Mouse (Mus musculus) brain, adult 2 months (tissue): ENCODE measurements around the gene Best1.

Experiments used
- DNase-seq: peaks from one replicate; pipeline ENCODE4 v3.0.0; 2011; ENCODE audit warnings: low read depth, low spot score

The Best1 gene

DNA sequence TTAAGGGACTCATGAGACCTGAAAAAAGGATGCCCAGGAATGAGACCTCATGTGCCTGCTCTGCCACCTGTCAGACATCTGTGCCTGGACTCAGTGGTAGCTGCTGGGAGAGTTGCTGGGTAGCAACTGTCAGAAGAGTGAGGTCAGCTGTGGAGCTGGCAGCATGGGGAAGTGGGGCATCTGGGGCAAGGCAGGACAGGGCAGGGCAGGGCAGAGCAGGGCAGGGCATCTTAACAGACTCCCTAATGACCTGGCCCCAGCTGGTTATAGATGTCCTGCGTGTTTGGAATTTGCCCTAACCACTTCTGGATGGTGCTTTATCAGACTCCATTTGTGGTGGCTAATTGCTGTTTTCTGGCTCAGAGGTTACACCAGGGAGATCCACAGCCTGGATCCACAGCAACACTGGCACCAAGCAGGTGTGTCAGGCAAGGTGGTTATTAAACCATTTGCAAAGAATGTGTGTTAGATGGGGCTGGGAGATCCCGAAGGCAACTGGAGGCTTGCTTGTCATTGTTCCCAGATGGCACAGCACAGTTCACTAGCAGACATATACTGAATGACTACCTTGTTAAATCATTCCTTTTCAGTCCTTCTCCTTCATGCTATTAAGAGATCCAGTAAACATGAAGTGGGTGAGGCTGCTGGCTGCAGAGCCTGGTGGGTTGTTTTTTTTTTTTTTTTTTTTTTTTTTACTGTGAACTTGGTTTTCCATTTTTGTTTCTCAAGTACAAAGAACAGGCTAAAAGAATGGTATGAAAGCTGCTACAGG is 35.2 kb downstream of the Best1 start:
- DNase-seq = peak; percentile 53

DNA sequence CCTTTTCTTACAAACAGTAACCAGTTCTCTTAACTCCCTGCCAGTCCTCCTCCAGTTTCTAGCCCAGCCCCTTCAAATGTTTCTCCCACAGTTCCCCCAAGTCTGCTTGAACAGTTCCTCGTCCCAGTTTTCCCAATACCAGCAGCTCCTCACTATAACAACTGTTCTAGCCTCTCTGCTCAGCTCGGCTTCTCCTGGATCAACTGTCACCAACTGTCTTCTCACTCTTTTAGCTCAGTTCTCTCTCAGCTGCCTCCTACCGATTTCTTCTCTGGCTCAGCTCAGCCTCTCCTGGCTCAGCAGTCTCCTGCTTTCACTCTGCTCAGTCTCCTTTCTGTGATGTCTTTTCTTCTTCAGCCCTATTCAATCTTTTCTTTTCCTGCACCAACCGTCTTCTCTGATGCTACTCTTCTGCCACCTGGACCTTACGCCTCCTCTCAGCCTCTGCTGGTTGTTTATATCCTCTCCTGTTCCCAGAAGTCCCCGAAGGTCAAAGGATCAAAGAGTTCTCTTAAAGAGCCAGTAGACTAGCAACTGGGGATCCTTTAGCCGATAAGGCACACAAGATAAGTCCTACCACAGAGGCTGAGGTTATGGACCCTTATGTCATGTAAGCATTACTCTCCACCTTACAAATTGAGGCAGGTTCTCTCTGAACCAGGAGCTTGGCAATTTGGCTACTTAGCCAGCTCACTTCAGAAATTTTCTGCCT is 37.1 kb downstream of the Best1 start:
- peak; percentile 75 for DNase-seq

- no peak for DNase-seq
These were observed 40.7 kb downstream of the Best1 start for GRCm38 (mm10) chr19:9960769-9961168.

- no peak for DNase-seq
These were observed 43.5 kb downstream of the Best1 start for GRCm38 (mm10) chr19:9957965-9958364.

GRCm38 (mm10) chr19:9956624-9957388 is 44.6 kb downstream of the Best1 start:
- peak; percentile 50 for DNase-seq

- DNase-seq = no peak
These were observed 46.0 kb downstream of the Best1 start for GRCm38 (mm10) chr19:9955438-9955837.

GRCm38 (mm10) chr19:9954811-9955202 is 46.6 kb downstream of the Best1 start:
- peak; percentile 42 for DNase-seq

GRCm38 (mm10) chr19:9954055-9954810 is 47.2 kb downstream of the Best1 start:
- DNase-seq = peak; percentile 92

DNA sequence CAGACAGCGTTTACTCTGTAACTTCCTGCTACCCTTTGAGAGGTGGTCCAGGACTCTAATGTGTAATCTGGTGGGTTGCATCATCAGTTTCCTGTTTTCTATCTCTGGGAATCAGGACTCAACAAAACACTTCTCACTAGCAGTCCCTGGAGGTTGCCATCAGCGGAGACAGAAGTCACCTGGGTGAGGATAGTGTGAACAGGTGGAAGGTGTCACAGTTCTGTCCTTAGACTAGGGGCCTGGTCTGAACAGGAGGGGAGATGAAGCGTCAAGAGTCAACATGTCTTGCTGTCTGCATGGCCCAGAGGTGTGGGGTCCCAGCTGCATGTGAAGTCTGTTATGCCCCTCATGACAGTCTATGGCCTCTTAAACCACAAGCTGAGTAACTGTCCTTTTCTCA is 48.5 kb downstream of the Best1 start:
- DNase-seq = no peak

GRCm38 (mm10) chr19:9952390-9952789 is 49.0 kb downstream of the Best1 start:
- DNase-seq = no peak

DNA sequence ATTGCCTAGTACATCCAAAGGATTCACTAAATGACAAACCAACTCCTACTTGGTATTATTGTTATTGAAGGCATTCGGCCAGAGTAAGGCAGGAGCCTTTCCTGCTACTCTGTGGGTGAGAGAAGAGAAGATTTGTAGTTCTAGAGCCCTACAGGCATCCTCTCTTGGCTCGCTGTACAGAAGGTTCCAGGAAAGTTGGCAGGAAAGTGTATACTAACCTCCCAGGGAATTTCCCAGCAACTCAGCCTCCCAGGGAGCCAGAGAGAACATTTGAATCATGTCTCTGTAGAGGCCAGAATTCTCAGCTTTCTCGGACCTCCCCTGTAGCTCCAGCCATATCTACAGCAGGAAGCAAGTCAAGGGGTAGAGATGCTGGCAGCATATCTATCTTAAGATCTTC is 54.4 kb downstream of the Best1 start:
- DNase-seq = peak; percentile 64

DNA sequence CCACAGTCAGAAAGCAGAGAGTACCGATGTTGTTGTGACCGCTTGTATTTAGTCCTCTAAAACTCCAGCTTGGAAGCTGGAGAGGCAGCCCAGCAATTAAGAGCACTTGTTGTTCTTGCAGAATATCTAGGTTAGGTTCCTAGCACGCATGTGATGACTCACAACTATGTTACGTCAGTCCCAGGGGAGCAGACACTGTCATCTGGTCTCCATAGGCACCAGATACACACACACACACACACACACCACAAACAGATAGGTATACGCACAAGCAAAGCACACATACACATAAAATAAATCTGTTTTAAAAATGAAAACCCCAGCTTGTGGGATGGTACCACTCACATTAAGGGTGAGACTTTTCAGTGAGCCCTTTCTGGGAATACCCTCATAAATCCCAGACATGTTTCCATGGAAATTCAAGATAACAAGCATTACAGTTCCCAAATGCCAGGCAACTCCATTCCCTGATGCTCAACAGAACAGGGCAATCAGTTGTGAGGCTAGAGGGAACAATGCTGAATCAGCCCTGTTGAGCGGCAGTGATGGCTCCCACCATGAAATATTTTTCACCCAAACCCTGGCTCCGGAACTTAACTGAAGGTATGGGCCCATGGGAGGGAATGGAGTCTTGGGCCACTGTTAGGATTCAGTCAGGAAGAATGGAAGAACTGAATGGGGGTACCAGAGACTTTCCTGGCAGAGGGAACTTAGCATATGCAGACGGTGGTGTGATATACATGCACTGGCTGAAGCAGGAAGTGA is 55.5 kb downstream of the Best1 start:
- DNase-seq = peak; percentile 86

GRCm38 (mm10) chr19:9942539-9943533 is 58.6 kb downstream of the Best1 start:
- DNase-seq = peak; percentile 47

DNA sequence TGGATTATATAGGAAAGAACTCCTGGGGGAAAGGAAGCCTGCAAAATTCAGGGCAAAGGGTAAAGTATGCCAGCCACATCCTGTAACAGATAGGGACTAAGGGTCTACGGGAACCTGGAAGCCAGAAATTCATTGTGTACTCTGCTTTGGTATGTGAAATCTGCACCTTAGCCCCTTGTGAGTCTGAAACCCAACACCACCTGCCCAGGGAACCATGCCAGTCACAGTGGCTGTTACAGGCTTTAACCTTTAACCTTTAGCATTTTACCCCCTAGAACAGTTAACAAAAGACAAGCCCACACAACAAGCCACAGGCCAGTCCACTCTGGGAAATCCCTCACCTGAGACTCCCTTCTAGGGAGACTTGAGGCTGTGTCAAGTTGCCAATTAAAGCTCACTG is 59.6 kb downstream of the Best1 start:
- DNase-seq = no peak

GRCm38 (mm10) chr19:9940903-9941302 is 60.5 kb downstream of the Best1 start:
- DNase-seq = peak; percentile 96

- DNase-seq = no peak
These were observed 61.6 kb downstream of the Best1 start for GRCm38 (mm10) chr19:9939841-9940240.

- DNase-seq = peak; percentile 67
These were observed 62.6 kb downstream of the Best1 start for GRCm38 (mm10) chr19:9938824-9939303.

GRCm38 (mm10) chr19:9938156-9938823 is 63.1 kb downstream of the Best1 start:
- DNase-seq = no peak

GRCm38 (mm10) chr19:9937428-9937827 is 64.0 kb downstream of the Best1 start:
- DNase-seq = no peak
